Mouse (Mus musculus) small intestine, adult 2 months (tissue): ENCODE results near the gene Sdr9c7.
"Not testable (repeated sequence)": the region's sequence is repeated elsewhere in the genome, so short reads cannot be mapped to it uniquely, and the experiment has no call there.

Source experiments
- CTCF ChIP-seq: fragments of 200-500 bp; IDR thresholded peaks from 2 replicates; pipeline ENCODE4 v1.5.1; 2012; ENCODE audit warnings: low read depth, mild to moderate bottlenecking, control low read depth, inconsistent platforms, low read length, moderate library complexity, mixed read lengths; ENCODE audit not compliant: insufficient replicate concordance, insufficient read length; ENCODE audit errors: extremely low read depth
- POLR2A ChIP-seq: fragments of 200-500 bp; IDR thresholded peaks from 2 replicates; pipeline ENCODE4 v1.6.1; 2012; ENCODE audit warnings: low read depth, mild to moderate bottlenecking, control low read depth, inconsistent platforms, low read length, moderate library complexity

GRCm38 (mm10) chr10:127917183-127917582, 18.9 kb downstream of the Sdr9c7 start:
- not testable (repeated sequence) for TF ChIP-seq CTCF, POLR2A
